ENCODE assay signal across 10 mouse cellular contexts in the genomic region with DNA sequence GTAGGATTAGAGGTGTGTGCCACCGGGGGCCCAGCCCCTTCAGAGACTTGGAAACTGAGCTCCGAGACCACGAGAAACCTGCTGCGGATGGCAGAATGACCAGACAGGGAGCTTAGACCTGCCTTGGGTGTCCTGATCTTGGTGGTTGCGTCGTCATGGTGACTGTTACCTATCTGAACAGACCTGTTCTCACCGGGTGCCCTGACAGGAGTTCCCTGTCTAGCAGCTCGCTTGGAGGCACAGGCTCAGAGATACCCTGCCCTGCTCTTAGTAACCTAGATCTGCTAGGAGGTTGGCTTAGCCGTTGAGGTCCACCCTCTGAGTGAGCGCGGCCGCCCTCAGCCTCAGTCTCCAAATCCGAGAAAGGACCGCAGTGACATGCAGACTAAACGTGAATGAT.
DNase-seq lines count a peak whose midpoint lies in the region; ATAC-seq and TF ChIP-seq lines count a peak whose summit lies in the region.
"Had no signal": no experiment of that assay in that cellular context is flagged by ENCODE, and none has a peak within 500 bp of the region (broad histone marks: within the 10 kb centered on the region; RNA-seq: fewer than 3 reads in every experiment).

No protein-coding gene starts in this region.

- peak overlapping the region; percentile 67 for H3K9ac ChIP-seq in heart, embryonic 14.5 days (ENCODE audit: low read length)
- no peak overlapping the region for H3K9ac ChIP-seq in heart, adult 2 months (ENCODE audit: low read depth, low read length)
- H3K9ac ChIP-seq in ES-E14 (ENCODE audit: insufficient read depth, low read depth, low read length, poor library complexity, severe bottlenecking) = peak overlapping the region; percentile 36; the same call in 1 of the 2 replicates
- no peak overlapping the region; the same call in 1 of the 2 replicates for H3K9ac ChIP-seq in forebrain, embryonic 16.5 days (replicated peaks; ENCODE audit: low read depth, low read length)
- H3K9ac ChIP-seq in midbrain, embryonic 11.5 days (ENCODE audit: low read length) = peak overlapping the region; percentile 50; the same call in 1 of the 2 replicates

- TF ChIP-seq POLR2A in heart, adult 2 months (IDR thresholded peaks at IDR 0.05; ENCODE audit: insufficient read depth, low read depth, low read length) = no peak

- H3K9me3 ChIP-seq in heart, embryonic 14.5 days (ENCODE audit: control insufficient read depth, low read length) = no peaks in the 10 kb centered on the region
- H3K9me3 ChIP-seq in ES-E14 (ENCODE audit: control insufficient read depth, insufficient read depth, low read depth, low read length) = no peaks in the 10 kb centered on the region
- H3K9me3 ChIP-seq in forebrain, embryonic 16.5 days (ENCODE audit: control insufficient read depth, low read length) = no peaks in the 10 kb centered on the region
- no peaks in the 10 kb centered on the region for H3K9me3 ChIP-seq in midbrain, embryonic 11.5 days (ENCODE audit: control insufficient read depth, low read length)

- H3K27me3 ChIP-seq in heart, embryonic 14.5 days (ENCODE audit: control insufficient read depth, insufficient read depth, low read length) = no peaks in the 10 kb centered on the region
- H3K27me3 ChIP-seq in heart, adult 2 months (ENCODE audit: control insufficient read depth, insufficient read depth, low read length) = no peaks in the 10 kb centered on the region
- no peaks in the 10 kb centered on the region for H3K27me3 ChIP-seq in forebrain, embryonic 16.5 days (replicated peaks; ENCODE audit: control insufficient read depth, insufficient read depth, low read length)
- no peaks in the 10 kb centered on the region; the same call in none of the 2 replicates for H3K27me3 ChIP-seq in midbrain, embryonic 11.5 days (ENCODE audit: control insufficient read depth, insufficient read depth, low read length)

- intact Hi-C loops in heart, adult 2 months (cut with DNase I) = no loop called here

- H3K79me2 ChIP-seq in heart, adult 2 months (replicated peaks; ENCODE audit: control insufficient read depth, insufficient read depth, low read length) = peaks cover 2% of the 10 kb centered on the region; the same call in 1 of the 2 replicates

- no peak overlapping the region for H3K4me3 ChIP-seq in heart, embryonic 14.5 days (ENCODE audit: control insufficient read depth in 1 of 2, insufficient read depth in 1 of 2, low read depth in 1 of 2, low read length in 2 of 2)
- no peak overlapping the region for H3K4me3 ChIP-seq in heart, adult 2 months
- no peak overlapping the region for H3K4me3 ChIP-seq in ES-E14 (ENCODE audit: insufficient read depth in 1 of 2, low read depth in 1 of 2, low read length in 2 of 2, poor library complexity in 1 of 2, severe bottlenecking in 1 of 2)
- H3K4me3 ChIP-seq in forebrain, embryonic 16.5 days (replicated peaks; ENCODE audit: low read length) = no peak overlapping the region
- H3K4me3 ChIP-seq in midbrain, embryonic 11.5 days (ENCODE audit: low read depth, low read length) = no peak overlapping the region

- peaks cover 59 to 88% of the 10 kb centered on the region in 2 experiments for H3K4me1 ChIP-seq in heart, embryonic 14.5 days (ENCODE audit: control insufficient read depth in 2 of 2, insufficient read depth in 2 of 2, low read length in 2 of 2)
- peaks cover 7% of the 10 kb centered on the region for H3K4me1 ChIP-seq in heart, adult 2 months (ENCODE audit: control insufficient read depth, insufficient read depth, low read length)
- peaks cover 30 to 55% of the 10 kb centered on the region in 2 experiments for H3K4me1 ChIP-seq in ES-E14 (ENCODE audit: control insufficient read depth in 2 of 2, insufficient read depth in 2 of 2, low read length in 2 of 2, poor library complexity in 1 of 2)
- H3K4me1 ChIP-seq in forebrain, embryonic 16.5 days (replicated peaks; ENCODE audit: control insufficient read depth, insufficient read depth, low read length) = peaks cover 96% of the 10 kb centered on the region
- peaks cover 77% of the 10 kb centered on the region for H3K4me1 ChIP-seq in midbrain, embryonic 11.5 days (ENCODE audit: control insufficient read depth, insufficient read depth, low read length)

- TF ChIP-seq CTCF in heart, adult 2 months (IDR thresholded peaks at IDR 0.05) = no peak

- peak overlapping the region in 1 of 2 experiments; percentile 60; a peak in 1 of 4 replicates for H3K27ac ChIP-seq in heart, embryonic 14.5 days (replicated peaks in 1 of 2; ENCODE audit: control insufficient read depth in 1 of 2, insufficient read depth in 1 of 2, low read depth in 2 of 2, low read length in 2 of 2)
- H3K27ac ChIP-seq in heart, adult 2 months = no peak overlapping the region
- H3K27ac ChIP-seq in ES-E14 (ENCODE audit: insufficient read depth, low read depth, low read length, poor library complexity, severe bottlenecking) = no peak overlapping the region
- H3K27ac ChIP-seq in forebrain, embryonic 16.5 days (ENCODE audit: low read length) = peak overlapping the region; percentile 93
- H3K27ac ChIP-seq in midbrain, embryonic 11.5 days (ENCODE audit: low read depth, low read length) = peak overlapping the region; percentile 92

- TF ChIP-seq EP300 in heart, adult 2 months (IDR thresholded peaks at IDR 0.05; ENCODE audit: insufficient read depth, low read depth, low read length) = no peak

- H3K36me3 ChIP-seq in heart, embryonic 14.5 days (ENCODE audit: control insufficient read depth, insufficient read depth, low read length) = no peaks in the 10 kb centered on the region
- H3K36me3 ChIP-seq in heart, adult 2 months (ENCODE audit: control insufficient read depth, insufficient read depth, low read length) = no peaks in the 10 kb centered on the region
- no peaks in the 10 kb centered on the region for H3K36me3 ChIP-seq in ES-E14 (ENCODE audit: control insufficient read depth, insufficient read depth, low read length, poor library complexity, severe bottlenecking)
- H3K36me3 ChIP-seq in forebrain, embryonic 16.5 days (ENCODE audit: control insufficient read depth, insufficient read depth) = no peaks in the 10 kb centered on the region
- no peaks in the 10 kb centered on the region for H3K36me3 ChIP-seq in midbrain, embryonic 11.5 days (ENCODE audit: control insufficient read depth, insufficient read depth, low read length)

- no peak for DNase-seq in heart, adult 2 months
- DNase-seq in ES-E14 (ENCODE audit: low read depth, low spot score) = no peak
- DNase-seq in midbrain, embryonic 11.5 days (ENCODE audit: low spot score, missing footprints) = no peak
- no peak for DNase-seq in cerebellum, postnatal 4 days (ENCODE audit: low spot score in 2 of 2)
- DNase-seq in layer of hippocampus, adult 18-20 months (ENCODE audit: low spot score in 2 of 2) = no peak
- DNase-seq: adrenal gland, postnatal 25 days; gastrocnemius, postnatal 36 days had no signal

- H3K4me2 ChIP-seq in heart, embryonic 14.5 days (ENCODE audit: low read length) = peak overlapping the region; percentile 32; the same call in 1 of the 2 replicates
- H3K4me2 ChIP-seq in forebrain, embryonic 16.5 days (ENCODE audit: low read length) = no peak overlapping the region
- H3K4me2 ChIP-seq in midbrain, embryonic 11.5 days = peak overlapping the region; percentile 12

- no peak for ATAC-seq in heart, embryonic 14.5 days (ENCODE audit: insufficient number of reproducible peaks, insufficient read depth, low FRiP score, low read depth)
- ATAC-seq in forebrain, embryonic 16.5 days = no peak
- no peak for ATAC-seq in midbrain, embryonic 11.5 days (ENCODE audit: low FRiP score)
- no peak for ATAC-seq in CD4-positive, CD25-positive, alpha-beta regulatory T cell, adult 4 months

- 62% methylated on average over 15 of the region's 15 CpGs for WGBS in heart, embryonic 14.5 days
- WGBS in heart, adult 2 months = 76% methylated on average over 15 of the region's 15 CpGs
- whole genome bisulfite sequencing in forebrain, embryonic 16.5 days = 65% methylated on average over 15 of the region's 15 CpGs
- 62% methylated on average over 15 of the region's 15 CpGs for WGBS in midbrain, embryonic 11.5 days

- in situ Hi-C loops in ES-E14 (cut with MboI; ENCODE audit: low sequenced_read_pairs in 2 of 2, unreplicated experiment in 2 of 2) = loop anchor here in 1 of 2 experiments (10.0 kb wide), 1 partner anchor 115 kb away; no protein-coding TSS in a partner anchor

TF ChIP-seq in ES-E14, 5 proteins besides CTCF, POLR2A, EP300 and RAD21:
- TF ChIP-seq HCFC1 (IDR thresholded peaks at IDR 0.05; ENCODE audit: borderline replicate concordance, insufficient read depth, low read length) (no peak), MAFK (IDR thresholded peaks at IDR 0.05; ENCODE audit: insufficient read depth, low read depth, low read length) (no peak), CHD2 (IDR thresholded peaks at IDR 0.05; ENCODE audit: low read depth, low read length) (no peak), ZNF384 (IDR thresholded peaks at IDR 0.05; ENCODE audit: low read depth, low read length) (no peak), ZC3H11A (IDR thresholded peaks at IDR 0.05; ENCODE audit: borderline replicate concordance, low read depth, low read length) (no peak)

Comparison
In these comparisons a context has a peak if more than half of its experiments do, and no peak if none do; other contexts are left out.
1. H3K9ac ChIP-seq: peak in heart, embryonic 14.5 days (single experiment), ES-E14 (single experiment) and midbrain, embryonic 11.5 days (single experiment); none in heart, adult 2 months (single experiment) and forebrain, embryonic 16.5 days (single experiment).
2. H3K27ac ChIP-seq: peak in forebrain, embryonic 16.5 days (single experiment) and midbrain, embryonic 11.5 days (single experiment); none in heart, adult 2 months (single experiment) and ES-E14 (single experiment).